Mouse (Mus musculus) lung, postnatal 10 days (tissue): ENCODE measurements around the gene Slain1.

Experiments used
- DNase-seq: peaks from one replicate; pipeline ENCODE4 v3.0.0; 2021

Gene Slain1

DNA sequence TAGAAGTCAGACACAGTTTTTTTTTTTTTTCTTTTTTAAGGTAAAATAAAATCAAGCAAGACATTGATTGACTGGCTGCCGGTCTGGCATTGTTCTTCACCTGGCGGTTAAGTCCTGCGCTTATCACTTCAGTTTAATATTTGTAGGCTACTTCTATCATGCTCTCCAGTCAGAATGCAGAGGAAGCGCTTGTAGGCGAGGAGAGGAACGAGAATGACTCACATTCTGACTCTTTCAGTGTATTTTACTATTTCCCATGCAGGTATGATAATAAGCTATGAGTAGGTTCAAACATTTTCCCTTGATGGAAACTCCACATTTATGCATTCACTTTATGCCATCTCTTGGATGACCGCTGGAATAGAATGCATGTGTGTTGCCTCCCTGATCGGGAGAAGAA is 17.0 kb downstream of the Slain1 start:
- DNase-seq: no peak

DNA sequence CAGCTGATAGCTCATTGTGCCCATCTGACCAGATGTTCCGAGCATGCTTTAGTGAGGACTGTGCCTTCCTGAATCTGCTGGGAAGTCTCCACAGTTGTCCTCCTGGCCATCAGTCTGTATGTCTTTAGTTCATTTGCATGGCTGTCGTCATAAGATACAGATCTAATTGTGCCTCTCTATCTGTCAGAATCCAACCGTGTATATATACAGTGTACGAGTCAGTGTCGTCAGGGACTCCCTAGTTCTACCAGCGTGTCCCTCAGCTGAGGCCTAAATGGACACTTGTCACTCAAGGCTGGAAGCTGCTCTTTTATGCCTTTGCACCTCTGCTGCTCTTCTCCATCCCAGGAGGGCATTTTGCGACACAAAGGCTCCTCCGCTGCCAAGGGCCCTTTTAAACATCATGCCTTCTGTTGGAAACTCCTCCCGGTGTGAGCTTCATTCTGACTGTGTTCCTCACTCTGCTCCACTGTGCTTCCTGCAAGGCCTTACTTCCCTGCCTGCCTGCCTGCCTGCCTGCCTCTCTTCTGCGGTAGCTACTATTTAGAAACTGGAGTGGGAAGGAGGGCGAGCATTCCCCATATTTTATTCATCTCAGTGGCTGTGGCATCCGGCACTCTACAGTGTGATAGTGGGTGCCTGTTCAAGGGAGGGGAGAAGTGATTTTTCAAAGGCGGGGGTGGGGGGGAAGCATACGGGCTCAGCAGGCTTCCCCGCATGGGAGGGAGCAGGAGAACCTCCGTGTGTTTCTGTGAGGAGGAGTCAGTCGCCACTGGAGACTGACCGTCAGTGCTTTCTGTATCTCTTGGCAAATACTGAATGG is 29.6 kb downstream of the Slain1 start:
- no peak for DNase-seq

- peak; percentile 11 for DNase-seq
These were observed 30.3 kb downstream of the Slain1 start for GRCm38 (mm10) chr14:103680285-103680819.

- no peak for DNase-seq
These were observed 32.8 kb downstream of the Slain1 start for GRCm38 (mm10) chr14:103682633-103683390.

- DNase-seq: no peak
These were observed 37.0 kb downstream of the Slain1 start for GRCm38 (mm10) chr14:103686994-103687393.

GRCm38 (mm10) chr14:103694295-103694694 is 44.3 kb downstream of the Slain1 start:
- DNase-seq: peak; percentile 57

DNA sequence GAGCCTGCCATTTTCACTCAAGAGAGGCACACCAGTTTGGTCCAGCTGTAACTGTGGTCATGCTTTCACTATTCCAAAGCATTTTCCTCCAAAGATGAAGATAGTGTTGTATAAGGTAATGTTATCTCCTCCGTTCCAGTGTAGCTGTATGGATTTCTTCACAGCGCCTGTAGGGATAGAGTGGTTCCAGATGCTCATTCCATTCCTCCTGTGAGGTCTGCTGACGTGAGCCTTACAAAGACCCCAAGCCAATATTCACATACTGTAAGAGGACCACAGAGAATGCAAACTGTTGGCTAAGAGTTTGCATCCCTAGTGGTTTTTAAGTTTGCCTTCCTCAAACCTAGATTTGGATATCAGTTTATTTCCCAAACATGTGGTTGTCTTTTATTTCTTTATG is 45.6 kb downstream of the Slain1 start:
- DNase-seq: no peak

- DNase-seq: no peak
These were observed 47.1 kb downstream of the Slain1 start for GRCm38 (mm10) chr14:103697101-103697500.

DNA sequence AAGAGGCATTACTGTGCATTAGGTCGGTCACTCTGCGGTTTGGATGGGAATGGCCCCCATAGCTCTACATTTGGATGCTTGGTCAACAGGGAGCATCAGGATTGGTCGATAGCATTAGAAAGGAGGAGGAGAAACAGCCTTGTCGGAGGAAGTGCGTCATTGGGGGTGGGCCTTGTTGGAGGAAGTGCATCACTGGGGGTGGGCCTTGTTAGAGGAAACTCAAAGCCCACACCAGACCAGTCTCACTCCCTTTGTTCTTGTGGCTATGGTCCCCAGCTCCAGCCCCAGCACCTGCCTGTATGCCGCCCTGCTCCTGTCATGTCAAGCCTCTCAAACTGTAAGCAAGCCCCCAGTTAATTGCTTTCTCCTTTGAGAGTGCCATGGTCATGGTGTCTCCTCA is 49.3 kb downstream of the Slain1 start:
- no peak for DNase-seq

- DNase-seq: no peak
These were observed 52.5 kb downstream of the Slain1 start for GRCm38 (mm10) chr14:103702516-103702915.

DNA sequence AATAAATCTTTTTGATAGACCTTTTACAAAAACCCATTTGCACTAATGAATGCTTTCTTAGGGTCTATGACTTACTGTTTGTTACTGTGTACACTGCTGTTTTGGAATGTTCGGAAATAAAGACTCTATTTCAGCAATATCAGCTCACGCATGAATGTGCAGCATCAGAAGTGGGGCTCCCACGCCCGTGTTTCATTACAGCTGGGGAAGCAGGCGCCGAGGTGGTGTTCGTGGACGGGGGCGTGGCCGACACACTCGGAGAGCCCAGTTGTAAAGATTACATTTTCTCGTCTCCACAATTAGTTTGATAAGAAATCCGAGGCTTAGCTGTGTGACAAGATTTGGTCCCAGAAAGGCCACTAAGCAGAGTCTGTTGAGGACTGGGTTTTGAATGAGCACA is 54.7 kb downstream of the Slain1 start:
- DNase-seq: no peak

DNA sequence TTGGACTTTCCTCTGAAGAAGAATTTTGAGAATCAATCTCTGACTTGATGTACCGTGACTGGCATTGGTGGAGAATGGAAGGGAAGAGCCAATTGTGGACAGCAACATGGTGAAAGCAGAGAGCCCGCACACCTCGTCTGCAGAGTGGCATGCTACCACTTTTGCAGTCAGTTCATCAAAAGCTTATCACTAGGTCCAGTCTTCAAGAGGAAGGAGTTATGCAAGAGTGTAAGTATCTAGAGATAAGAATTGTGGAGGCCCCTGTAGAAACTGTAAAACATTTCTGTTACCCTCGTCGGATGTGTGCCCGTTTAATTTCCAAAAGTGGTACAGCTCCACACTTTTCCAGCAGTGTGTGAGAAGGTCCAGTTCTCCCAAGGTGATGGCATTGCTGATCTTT is 56.3 kb downstream of the Slain1 start:
- no peak for DNase-seq

DNA sequence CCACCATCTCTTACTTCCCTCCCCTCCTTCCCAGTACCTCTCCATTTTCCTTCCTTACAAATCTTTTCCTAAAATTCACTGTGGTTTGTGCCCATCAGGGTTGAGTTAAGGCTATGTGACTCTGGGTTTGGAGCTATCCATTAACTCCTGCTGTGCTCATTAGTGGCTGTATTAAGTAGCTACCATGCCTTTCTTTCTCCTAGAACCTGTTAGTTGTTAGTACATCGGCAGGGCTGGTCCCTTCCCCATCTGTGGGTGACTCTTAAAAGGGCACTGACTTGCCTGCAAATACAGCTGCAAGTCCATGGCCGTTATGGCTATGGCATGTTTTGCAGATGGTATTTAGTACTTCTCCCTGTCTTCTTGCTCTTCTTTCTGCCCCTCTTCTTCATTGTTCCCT is 58.6 kb downstream of the Slain1 start:
- DNase-seq: no peak

- DNase-seq: no peak
These were observed 59.2 kb downstream of the Slain1 start for GRCm38 (mm10) chr14:103709261-103709660.

DNA sequence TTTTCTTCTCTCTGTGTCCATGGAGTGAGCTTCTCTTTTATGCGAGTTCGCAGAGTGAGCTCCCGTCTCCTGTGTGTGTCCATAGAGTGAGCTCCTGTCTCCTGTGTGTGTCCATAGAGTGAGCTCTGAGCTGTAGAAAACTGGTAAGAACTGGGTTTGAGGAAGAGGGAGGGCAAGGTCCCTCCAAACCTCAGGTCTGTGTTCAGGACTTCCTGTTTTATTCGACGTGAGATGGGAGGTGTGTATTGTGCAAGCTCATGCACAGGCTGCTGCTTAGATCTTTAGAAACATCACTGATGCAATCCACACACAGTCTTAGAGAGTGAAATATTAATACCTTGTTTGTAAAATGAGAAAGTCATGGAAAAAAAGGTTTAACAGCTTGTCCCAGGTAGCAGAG is 63.0 kb downstream of the Slain1 start:
- no peak for DNase-seq

DNA sequence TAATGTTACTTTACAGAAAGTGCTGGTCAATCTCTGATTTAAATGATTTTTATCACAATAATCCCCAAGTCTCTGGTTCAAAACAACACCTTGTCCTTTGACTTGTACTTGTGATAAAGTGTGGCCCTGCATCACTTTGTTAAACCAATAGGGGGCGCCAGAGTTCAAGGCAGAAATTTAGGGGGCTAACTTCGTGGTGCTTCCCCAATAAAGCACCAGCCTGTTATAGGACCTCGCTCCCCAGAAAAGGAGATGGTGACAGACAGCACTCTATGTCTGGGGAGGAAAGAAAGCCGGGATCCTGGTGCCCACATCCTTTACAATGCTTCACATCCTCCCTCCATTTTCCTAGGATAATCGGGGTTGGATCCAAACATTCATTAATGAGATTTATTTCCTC is 67.5 kb downstream of the Slain1 start:
- DNase-seq: peak; percentile 33

DNA sequence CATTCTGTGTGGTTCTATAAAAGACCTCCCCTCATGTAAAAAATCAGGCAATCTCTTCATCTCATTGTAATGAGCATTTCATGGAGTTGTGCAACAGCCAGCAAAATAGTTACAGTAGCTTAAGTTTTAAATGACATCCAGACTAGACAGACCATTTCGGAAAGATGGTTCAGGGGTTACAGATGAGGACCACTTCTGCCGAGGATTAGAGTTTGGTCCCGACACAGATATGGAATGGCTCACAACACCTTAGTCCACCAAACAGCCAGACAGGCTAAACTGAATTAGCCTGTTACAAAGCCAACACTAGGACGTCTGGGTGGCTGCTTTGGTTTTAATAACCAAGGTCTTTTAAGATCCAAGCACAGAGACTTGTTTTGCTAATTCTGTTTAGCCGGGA is 68.0 kb downstream of the Slain1 start:
- DNase-seq: no peak

- DNase-seq: no peak
These were observed 68.4 kb downstream of the Slain1 start for GRCm38 (mm10) chr14:103718393-103718792.

DNA sequence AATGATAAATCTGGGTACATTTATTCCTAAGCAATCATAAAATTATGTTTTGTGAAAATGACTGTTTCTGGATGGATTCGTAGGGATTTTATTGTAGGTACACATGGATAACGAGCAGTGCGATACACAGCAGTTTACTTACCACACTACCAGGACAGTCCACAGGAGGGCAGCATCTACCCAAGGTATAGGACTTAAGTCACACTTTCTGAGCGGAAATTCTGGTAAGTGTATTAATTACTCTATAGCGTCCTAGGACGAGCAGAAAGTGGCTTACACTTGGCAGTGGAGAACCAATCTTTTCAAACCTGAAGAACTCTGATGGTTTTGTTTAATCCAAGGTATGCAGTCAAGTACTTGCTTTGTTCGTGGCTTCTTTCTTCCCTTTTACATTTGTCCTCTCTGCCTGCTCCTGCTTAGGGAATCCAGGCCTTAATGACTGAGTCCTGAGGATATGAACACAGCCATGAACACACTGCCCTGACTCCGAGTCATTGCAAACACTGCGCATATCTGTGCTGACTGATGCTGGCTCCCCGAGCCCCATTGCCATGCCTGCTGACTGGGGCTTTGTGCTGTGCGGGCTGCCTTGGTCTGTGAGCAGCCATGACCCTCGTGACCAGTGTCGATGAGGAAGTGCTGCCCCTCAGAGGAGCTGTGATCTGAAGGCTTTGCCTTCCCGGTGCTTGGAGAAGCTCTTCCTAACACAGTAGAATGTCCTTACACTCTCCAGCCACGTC is 69.0 kb downstream of the Slain1 start:
- DNase-seq: peak; percentile 89

GRCm38 (mm10) chr14:103720163-103720562 is 70.1 kb downstream of the Slain1 start:
- DNase-seq: no peak

DNA sequence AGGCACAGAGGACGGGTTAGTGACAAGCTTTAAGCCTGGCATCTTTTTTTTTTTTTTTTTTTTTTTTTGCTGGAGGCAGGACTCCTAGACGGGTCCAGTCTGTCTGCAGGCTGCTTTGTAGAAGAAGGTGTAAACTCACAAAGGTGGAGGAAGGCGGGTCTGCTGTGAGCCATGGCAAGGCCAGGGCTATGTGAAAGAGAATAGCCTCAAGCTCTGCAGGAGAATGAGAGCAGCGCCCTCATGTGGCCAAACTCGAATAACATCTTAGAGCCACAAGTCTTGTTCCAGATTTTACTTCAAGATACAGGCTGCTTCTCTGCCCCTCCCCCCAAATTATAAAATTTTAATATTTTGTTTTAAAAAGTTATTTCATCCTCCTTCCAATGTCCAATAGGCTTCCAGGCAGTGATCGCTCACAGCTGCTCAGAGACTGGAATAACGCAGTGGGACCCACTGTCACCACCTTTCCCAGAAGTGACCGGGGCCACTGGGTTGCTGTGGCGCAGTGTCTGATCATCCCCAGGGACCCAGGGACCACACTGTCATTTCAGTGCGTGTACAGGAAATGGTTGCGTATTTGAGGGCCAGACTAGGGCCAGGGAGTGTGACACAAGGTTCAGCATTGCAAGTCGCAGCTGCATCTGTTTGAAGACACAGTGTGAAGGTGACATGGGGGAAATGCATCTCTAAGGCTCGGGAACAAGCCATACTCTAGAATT is 70.8 kb downstream of the Slain1 start:
- DNase-seq: peak; percentile 72

DNA sequence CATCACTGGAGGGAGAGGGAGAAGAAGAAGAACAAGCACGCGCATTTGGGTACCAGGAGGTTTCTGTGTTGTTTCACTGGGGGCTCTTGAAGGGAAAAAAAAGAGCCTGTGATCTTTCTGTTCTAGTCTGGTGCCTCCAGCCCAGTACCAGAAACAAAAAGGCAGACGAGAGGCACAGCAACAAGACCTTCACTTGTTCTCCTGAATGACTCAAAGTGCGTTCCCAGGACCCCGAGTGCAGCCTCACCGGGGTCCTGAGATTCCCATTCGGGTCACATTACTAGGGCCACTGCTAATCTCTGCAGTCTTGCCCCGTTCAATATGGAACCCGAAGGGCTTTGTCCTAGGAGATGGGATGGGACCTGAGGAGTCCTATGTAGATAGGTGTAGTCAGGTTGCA is 73.3 kb downstream of the Slain1 start:
- no peak for DNase-seq

GRCm38 (mm10) chr14:103723841-103724240 is 73.8 kb downstream of the Slain1 start:
- no peak for DNase-seq
